Mouse (Mus musculus): ENCODE results near the gene Fam89b.

Gene Fam89b

GRCm38 (mm10) chr19:5739446-5739845 lies 10.0 kb upstream of the Fam89b start:
- no peak for DNase-seq (ENCODE audit: low spot score)

GRCm38 (mm10) chr19:5734325-5734724 lies 4.9 kb upstream of the Fam89b start:
- DNase-seq (ENCODE audit: low spot score) = no peak

DNA sequence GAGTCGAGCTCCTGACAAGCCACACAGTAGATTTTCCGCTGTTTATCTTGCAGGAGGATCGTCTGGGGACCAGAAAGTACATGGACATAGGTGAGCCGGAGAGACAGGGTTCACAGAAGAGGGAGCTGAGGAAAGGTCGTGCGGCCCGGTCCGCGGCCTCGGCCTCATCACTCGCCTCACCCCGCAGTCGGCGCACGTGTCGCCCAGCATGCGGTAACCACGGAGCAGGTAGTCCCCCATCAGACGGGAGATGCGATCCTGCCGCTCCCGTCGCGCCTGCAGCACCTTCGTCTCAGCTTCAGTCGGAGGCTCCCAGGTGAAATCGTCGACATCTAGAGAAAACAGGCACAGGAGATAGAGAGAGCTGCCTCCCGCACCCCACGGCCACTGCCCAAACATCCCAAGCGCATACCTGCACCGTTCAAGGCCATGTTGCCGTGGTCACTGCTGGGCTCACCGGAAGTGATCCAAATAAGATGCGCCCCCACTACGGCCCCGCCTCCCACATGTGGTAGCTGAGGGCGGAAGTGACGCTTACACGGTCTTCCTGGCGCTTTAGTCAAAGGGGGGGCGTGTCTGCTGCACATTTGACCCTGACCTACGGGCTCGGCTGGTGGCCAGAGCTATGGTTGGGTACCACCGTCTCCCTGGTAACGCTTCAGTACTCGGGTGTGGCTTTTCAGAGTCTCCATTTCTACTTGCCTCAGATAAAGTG lies 2.0 kb upstream of the Fam89b start:
- DNase-seq (ENCODE audit: low spot score) = peak; percentile 94

GRCm38 (mm10) chr19:5730314-5731186 lies 1.1 kb upstream of the Fam89b start:
- no peak for DNase-seq (ENCODE audit: low spot score)

GRCm38 (mm10) chr19:5728631-5729443 lies 616 bp downstream of the Fam89b start:
- peak; percentile 60 for DNase-seq (ENCODE audit: low spot score)

- DNase-seq (ENCODE audit: low spot score) = peak; percentile 78
Observed at GRCm38 (mm10) chr19:5727701-5728100, 1.8 kb downstream of the Fam89b start.

DNA sequence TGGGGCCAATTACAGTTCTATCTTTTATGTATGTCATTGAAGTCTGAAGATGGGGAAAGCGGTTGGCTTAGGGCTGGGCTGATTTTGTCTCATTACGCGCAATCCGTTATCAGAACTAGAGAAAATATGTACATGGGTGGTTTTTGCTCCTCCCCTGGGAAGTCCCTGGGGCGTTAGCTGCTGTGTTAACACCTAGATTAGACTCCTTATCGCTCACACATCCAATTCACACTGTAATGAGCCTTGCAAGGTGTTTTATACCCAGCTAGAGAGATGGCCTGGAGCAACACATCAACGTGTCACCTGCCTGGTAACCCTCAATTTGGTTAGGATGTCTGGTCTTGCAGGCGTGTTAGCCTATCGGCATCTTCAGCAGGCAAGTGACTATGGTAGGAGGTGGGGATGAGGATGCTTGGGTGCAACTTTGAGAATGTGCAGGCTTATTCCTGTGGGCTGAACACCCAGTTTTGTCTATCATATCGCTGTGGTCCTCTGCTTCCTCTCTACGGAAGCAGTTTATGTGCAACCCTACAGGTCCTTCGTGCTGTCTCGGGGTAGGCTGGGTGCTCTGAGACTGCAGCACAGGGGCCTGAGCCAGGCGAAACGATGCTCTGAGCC lies 2.4 kb downstream of the Fam89b start:
- DNase-seq (ENCODE audit: low spot score) = no peak

GRCm38 (mm10) chr19:5725767-5726515 lies 3.5 kb downstream of the Fam89b start, which contains the start of gene Ehbp1l1:
Gene Ehbp1l1, minus strand, starts transcription at chr19:5726317.
- peak; percentile 41 for DNase-seq (ENCODE audit: low spot score)

DNA sequence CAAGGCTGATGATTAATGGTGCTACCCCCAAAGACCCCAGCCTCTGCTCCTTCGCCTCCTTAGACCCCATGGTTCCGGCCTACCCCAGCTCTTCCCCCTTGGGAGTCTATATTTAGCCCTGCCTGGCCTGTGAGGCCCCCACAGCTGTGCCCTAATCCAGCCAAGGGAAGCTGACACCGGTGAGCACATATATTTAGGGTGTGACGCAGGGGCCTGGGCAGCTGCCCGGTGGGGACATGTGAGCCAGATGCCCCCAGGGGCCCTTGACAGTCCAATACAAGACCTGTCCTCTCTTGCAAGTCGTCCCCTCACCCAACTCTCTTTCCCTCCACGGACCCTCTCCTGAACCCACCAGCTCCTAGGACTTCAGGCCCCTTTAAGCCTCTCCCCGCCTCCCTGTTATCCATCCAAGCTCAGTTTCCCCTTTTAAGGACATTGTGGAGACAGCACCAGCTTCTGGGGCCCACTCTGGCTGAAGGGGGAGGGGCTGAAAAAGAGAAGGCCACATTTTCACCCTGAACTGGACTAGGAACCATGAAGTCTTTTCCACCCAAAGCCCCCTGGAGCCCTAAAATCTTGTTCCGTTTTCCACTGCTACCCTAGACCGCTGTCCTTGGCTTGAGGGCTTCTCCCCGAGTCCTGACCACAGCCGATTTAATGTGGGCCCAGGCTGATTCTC lies 4.3 kb downstream of the Fam89b start:
- DNase-seq (ENCODE audit: low spot score) = no peak

DNA sequence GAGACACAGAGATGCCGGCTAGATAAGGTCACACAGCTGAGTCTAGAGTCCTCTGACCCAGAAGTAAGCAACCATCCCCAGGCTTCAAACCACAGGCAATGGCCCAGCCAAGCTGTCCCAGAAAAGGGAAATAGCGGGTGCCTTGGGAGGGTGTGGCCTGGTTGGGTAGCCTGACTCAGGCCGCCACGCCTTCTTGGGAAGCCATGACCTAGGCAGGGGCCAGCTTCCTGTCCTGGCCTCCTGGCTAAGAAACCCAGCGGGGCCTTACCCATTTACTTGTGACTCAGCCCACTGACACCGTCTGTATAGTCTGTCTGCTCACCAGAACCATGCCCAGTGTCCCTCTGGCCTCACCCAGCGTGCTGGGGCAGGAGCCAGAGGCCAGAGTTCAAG lies 4.9 kb downstream of the Fam89b start:
- peak; percentile 35 for DNase-seq (ENCODE audit: low spot score)

DNA sequence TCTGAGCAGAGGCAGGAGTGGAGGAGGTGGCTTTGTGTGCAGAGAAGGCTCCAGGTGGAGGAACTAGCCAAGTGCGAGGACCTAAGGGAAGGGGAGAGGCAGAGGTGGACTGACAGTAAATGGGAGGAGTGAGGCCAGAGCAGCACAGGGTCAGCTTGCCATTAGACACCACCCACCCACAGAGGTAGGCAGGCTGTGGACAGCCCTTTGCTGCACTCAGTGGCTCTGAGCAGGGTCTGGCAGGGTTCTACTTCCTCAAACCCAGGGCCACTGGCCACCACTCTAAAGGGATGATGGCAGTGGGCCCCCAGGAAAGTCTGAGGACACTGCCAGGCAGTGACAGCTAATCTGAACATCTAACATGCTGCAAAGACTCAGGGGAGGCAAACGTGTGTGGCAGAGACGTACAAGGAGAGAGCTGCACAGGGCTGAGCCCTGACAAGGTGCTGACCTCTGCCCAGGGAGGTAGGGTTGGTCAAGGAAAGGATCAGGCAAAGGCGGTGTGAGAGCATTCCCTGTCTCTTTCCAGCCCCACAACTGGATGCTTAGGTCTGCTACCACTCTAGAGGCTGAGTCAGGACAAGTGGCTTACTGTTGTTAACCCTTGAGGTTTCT lies 5.4 kb downstream of the Fam89b start:
- no peak for DNase-seq (ENCODE audit: low spot score)

DNA sequence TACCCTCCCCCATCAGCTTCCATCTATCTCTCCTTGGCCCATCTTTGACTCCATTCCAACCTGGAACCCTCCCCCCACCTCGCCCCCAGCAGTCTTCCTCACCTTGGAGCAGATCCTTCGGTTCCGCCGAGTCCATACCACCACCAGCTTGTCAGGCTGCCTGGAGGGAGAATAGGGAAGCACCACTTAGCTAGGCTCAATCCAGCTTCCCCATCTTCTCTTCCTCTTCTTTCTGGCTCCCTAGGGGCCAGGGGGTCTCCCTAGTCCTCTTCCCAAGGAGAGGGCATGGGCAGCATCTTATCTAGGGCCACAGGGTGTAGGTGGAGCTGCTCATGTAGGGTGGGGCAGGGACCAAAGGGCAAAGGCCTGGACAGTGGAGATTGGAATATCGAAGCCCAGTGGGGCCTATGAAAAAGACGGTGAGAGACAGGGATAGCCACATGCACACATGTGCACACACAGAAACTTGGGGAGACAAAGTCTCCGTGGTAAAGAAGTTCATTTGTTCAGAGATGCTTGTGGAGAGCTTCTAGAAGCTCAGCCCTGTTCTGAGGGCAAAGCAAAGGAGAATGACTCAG lies 6.5 kb downstream of the Fam89b start:
- no peak for DNase-seq (ENCODE audit: low spot score)

DNA sequence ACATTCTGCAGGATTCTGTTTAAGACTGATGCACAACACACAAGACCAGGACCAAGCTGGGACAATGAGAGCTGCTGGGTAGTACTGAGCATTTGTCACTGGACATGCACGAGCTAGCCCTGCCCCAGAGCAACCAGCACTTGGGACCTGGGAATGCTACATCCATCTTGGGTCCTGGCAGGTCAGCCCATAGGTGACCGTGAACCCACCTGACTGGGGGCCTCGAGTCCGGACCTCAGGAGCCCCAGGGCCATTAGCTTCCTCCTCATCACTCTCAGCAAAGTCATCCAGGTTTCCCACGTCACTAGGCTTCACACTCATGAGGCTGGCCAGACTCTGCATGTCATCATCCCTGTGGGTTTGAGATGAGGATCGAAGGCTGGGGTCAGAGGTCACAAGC lies 8.2 kb downstream of the Fam89b start:
- DNase-seq (ENCODE audit: low spot score) = no peak

DNA sequence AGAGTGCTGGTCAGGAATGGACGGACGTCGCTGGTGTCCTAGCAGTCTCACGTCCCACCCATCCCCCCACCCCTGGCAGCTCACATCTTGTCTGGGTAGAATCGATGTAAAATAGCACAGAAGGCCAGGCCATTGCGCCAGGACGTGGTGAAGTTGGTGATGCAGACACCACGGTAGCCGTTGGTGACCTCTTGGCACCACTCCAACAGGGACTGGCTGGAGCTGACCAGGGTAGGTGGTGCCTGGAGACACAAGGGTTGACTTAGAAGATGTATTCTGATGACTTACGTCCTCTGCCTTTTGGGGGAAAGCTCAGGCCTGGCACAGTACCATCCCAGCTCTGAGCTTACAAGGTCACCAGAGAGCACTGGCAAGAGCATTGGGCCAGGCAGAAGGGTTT lies 12.5 kb downstream of the Fam89b start:
- no peak for DNase-seq (ENCODE audit: low spot score)

DNA sequence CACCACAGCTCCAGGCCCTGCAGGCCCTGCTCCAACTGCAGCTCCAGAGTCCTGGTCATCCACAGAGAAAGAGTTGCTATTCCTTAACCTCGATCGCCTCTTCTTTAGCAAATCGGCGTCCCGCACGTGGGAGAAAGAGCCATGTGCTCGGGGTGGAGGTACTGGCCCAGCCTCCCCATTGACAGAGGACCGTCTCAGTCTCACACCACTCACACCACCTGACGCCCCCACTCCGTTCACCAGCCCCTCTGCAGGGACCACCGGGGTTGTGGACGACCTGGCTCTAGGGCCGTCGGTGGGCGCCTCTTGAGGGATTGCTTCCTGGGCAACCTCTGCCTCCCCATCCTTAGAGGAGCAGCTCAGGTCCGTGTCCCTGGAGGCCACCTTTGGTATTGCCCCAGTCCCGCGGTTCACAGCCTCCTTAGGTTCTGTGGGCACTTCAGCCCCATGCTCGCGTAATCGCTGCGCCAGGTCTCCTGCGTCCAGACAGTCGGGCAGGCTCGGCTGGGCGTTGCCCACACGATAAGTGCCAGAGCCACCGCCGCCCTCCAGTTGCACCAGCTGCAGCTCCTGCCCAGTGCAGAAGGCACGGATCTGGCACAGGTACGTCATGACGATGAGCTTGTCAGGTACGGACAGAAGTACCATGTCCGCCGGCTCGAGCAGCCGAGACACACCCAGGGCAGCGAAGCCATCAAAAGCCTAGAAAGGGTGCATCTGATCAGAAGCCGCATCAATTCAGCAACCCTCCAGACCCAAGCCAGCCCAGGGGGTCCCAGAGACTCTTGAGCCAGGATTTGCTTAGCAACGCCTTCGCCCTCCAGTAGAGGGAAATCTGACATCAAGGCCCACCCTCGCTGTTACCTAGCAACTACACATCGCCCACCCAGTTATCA lies 13.4 kb downstream of the Fam89b start:
- DNase-seq (ENCODE audit: low spot score) = no peak

DNA sequence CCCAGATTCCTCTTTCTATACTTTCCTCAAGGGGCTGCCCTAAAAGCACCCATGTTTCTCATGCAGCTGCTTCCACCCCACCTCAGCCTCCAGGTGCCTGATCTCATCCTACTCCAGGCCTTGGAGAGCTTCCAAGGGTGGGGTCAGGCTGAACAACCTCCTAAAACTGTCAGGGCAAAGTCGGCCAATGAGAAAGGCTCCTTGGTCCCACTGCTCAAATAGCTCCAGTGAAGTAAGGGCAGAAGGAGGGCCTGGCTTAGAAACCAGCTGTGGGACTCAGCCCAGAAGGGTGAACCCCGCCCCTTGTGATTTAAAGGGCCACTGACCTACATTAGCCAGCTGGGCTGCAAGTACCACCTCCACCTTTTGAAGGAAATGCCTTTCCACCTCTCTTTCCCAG lies 15.7 kb downstream of the Fam89b start:
- no peak for DNase-seq (ENCODE audit: low spot score)

DNA sequence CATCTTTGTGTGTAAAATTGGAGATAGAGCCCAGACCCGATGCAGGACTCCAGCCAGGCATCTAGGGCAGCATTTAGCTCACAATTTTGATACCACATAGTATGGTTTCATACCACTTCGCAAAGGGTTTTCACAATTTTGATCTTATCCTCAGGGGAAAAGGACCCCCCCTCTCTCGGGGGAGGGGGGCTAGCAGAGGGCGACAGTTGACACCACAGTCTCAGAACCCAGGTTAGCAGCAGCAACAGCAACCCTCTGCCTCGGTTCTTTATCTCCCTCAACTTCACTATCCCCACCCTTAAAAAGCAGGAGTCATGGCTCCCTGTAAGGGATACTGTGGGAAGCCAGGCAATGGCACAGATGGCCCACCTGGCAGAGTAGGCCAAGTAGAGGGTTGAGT lies 16.2 kb downstream of the Fam89b start:
- no peak for DNase-seq (ENCODE audit: low spot score)

DNA sequence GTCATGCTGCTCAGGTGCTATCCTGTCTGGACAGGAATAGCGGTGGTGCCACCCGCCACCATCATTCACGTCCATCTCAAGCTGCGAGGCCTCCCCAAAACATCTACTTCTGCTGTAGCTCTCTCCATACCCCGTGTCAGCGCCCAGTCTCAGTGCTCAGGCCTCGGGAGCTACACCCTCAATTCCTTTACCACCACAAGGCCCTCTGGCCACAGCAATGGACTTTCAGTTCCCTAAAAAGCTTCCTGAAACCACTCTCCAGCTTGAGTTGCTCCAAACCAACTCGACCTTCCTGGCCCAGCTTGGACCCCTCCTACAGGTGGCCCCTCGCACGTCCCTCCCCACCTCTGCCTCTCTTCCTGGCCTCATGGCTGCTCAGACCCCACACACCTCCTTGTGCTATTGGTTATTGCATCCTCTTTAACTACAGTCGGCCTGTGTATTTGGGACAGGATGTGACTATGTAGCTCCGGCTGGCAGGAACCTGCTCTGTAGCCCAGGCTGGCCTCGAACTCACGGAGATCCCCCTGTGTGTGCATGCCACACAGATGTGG lies 17.5 kb downstream of the Fam89b start:
- no peak for DNase-seq (ENCODE audit: low spot score)

- no peak for DNase-seq (ENCODE audit: low spot score)
Observed at GRCm38 (mm10) chr19:5711218-5711617, 18.2 kb downstream of the Fam89b start.

Measured in testis, postnatal 14 days (tissue).